Mouse (Mus musculus): ENCODE measurements at regions not wholly inside any gene's neighbourhood (a gene's known extent, or its start where the extent isn't known, plus 50 kb on each side); places are given as distances from the start of the nearest gene placed in this dataset.
A peak's percentile ranks its signal among the peaks of the same experiment; 100 is the strongest.

DNA sequence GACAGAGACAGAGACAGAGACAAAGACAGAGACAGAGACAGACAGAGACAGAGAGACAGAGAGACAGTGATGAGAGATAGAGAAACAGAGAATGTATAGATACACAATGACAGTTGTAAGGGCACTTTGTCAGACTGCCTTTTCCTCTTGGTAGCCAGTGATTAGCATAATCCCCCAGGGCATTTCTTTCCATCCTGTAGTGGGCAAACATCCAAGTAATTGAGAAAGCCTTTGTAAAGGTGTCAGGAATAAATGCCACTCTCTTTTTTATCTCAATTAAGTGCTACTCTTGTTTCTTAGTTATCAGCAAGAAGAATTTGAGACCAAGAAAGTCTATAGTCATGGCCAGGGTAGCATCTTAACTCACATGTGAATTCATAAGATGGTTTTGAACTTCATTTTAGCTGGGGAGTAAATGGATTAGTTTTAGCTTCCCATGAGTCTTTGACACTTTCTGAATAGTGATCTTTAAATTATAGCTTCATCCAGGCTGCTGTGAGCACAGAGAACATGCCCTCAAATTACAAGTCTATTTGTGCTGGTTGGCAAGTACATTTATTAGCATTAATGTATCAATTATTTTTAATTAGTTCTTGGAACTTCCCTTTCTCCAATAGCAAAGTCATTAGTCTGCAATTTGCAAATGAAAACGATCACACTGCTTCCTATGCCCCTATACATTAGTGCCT is 1215.9 kb downstream of the Gm9008 start:
- no peak for DNase-seq

GRCm38 (mm10) chr6:75254076-75254414 is 1243.5 kb downstream of the Gm9008 start:
- no peak for DNase-seq

DNA sequence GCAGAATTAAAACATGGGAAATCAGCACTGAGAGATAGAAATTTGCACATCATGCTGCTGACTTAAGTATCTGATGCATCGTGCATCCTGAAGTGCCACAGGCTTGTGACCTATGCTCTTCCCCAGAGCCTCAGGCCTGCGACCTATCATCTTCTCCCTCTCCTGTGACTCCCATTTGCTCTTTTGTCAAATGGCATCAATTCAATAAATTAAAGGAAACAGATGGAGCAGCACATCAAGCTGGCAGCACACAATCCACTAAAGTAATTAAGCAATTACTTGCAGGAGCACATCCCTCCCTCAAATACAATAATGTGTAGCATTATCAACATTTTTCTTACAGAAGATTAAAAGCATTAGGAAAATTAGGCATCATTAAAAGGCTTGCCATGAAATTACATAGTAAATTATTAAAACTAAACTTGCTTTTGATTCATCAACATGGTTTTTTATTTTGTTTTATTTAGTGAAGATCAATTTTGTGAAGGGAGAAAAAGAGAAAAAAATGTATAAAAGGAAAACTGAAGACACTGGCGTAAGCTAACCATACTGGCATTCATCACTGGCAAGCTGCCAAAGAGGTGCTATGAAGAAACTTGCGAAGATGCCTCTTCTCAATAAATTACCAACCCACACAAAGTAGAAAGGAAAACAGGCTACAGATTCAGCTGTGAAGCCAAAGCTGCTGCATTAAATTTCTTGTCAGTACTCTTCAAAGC is 1244.1 kb downstream of the Gm9008 start:
- peak; percentile 37 for DNase-seq

- no peak for DNase-seq
These were observed 1282.1 kb downstream of the Gm9008 start for GRCm38 (mm10) chr6:75215515-75215914.

GRCm38 (mm10) chr6:75212721-75213475 is 1284.7 kb downstream of the Gm9008 start:
- DNase-seq: no peak
